Mouse (Mus musculus): ENCODE measurements around the gene Dab2ip. TPM values are rescaled to one million over a fixed set of nuclear protein-coding genes. Genes with fewer than 3 reads are reported as not detected.

Dab2ip gene
- polyA plus RNA-seq, 1 experiment from 2014 or later, result 56.9 TPM

GRCm38 (mm10) chr2:35608856-35609255 lies 50.8 kb downstream of the Dab2ip start:
- no peak overlapping the region for H3K4me2 ChIP-seq
- no peak overlapping the region for H3K27ac ChIP-seq
- no peak for ATAC-seq (ENCODE audit: low FRiP score)
- H3K9ac ChIP-seq, result no peak overlapping the region
- H3K9me3 ChIP-seq, result no peaks in the 10 kb centered on the region
- 0 out of 2 replicates have a peak, but pooled peaks cover 8% of the 10 kb centered on the region for H3K27me3 ChIP-seq
- peaks cover 54% of the 10 kb centered on the region for H3K4me1 ChIP-seq
- H3K36me3 ChIP-seq (replicated peaks), result no peaks in the 10 kb centered on the region
- H3K4me3 ChIP-seq (replicated peaks), result no peak overlapping the region
- 85% methylated on average over 7 of the region's 7 CpGs for WGBS

DNA sequence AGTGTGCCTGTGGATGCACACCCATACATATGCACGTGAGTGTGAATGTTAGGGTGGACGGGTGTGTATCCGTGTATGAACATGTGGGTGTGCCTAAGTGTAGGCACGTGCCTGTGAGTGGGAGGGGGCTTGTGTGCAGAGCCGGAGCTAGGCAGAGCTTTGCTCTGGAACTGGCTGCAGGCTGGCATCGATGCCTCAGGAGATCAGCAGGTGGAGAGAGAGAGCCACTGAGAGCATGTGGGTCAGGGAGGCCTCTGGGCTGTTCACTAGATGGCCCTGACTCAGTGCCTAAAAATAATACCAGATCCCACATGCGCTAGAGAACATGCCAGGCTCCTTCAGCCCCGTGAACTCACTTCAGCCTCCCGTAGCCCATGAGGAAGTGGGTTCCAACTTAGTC lies 51.3 kb downstream of the Dab2ip start:
- Histone ChIP-seq H3K9me3 (no peaks in the 10 kb centered on the region), H3K27ac (no peak overlapping the region), H3K4me3 (replicated peaks) (no peak overlapping the region), H3K36me3 (replicated peaks) (no peaks in the 10 kb centered on the region), H3K4me1 (peaks cover 58% of the 10 kb centered on the region), H3K27me3 (0 out of 2 replicates have a peak, but pooled peaks cover 8% of the 10 kb centered on the region), H3K4me2 (no peak overlapping the region), H3K9ac (no peak overlapping the region)
- WGBS, result 72% methylated on average over 9 of the region's 9 CpGs
- no peak for ATAC-seq (ENCODE audit: low FRiP score)

DNA sequence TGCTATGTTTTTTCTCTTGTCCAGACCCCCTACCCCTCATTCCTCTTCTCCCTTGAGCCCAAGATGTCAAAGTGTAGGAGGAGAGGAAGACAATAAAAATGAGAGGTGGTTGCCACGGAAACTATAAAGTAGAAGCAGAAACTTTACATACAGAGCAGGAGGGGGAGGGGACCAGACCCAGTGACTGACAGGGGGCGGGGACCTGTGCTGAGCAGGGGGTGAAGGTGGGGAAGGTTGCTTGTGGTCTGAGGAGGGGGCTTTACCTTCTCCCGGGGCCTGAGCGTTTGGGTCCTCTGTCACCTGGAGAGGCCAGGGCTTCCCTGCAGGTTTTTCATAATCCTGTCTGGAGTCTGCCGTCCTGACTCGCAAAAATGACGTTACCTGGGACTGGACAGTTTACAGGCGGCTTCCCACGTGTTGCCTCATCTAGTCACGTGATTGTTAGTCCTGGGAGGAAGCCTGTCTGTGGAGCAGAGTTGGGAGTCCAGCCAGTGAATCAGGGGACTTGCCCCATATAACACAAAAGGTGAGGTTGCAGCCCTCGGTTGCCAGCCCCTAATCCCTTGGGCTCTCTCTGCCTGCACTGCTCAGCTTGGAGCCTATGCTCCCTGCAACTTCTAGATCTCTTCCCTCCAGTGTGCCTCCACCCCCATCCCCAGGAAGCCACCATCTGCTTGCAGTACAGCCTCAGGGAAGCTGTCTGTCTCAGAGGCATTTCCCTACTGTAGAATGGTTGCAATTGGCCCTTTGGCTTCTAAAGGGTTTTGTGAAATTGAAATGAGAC lies 52.3 kb downstream of the Dab2ip start:
- H3K4me1 ChIP-seq, result peaks cover 61% of the 10 kb centered on the region
- no peaks in the 10 kb centered on the region for H3K36me3 ChIP-seq (replicated peaks)
- H3K9ac ChIP-seq, result no peak overlapping the region
- peak overlapping the region; percentile 31 for H3K4me2 ChIP-seq
- ATAC-seq (ENCODE audit: low FRiP score), result peak; percentile 47
- H3K9me3 ChIP-seq, result no peaks in the 10 kb centered on the region
- 0 out of 2 replicates have a peak, but pooled peaks cover 8% of the 10 kb centered on the region for H3K27me3 ChIP-seq
- H3K4me3 ChIP-seq (replicated peaks), result no peak overlapping the region
- 6% methylated on average over 11 of the region's 11 CpGs for WGBS
- H3K27ac ChIP-seq, result peak overlapping the region; percentile 42; the same call in 1 of the 2 replicates

- H3K27me3 ChIP-seq, result 0 out of 2 replicates have a peak, but pooled peaks cover 8% of the 10 kb centered on the region
- H3K9ac ChIP-seq, result no peak overlapping the region
- H3K4me3 ChIP-seq (replicated peaks), result no peak overlapping the region
- H3K4me1 ChIP-seq, result peaks cover 57% of the 10 kb centered on the region
- ATAC-seq (ENCODE audit: low FRiP score), result no peak
- H3K4me2 ChIP-seq, result no peak overlapping the region
- no peaks in the 10 kb centered on the region for H3K9me3 ChIP-seq
- no peaks in the 10 kb centered on the region for H3K36me3 ChIP-seq (replicated peaks)
- peak overlapping the region; percentile 42; the same call in 1 of the 2 replicates for H3K27ac ChIP-seq
- WGBS, result 84% methylated on average over 7 of the region's 7 CpGs
Measured at GRCm38 (mm10) chr2:35610976-35611375, 52.9 kb downstream of the Dab2ip start.

GRCm38 (mm10) chr2:35611645-35612044 lies 53.6 kb downstream of the Dab2ip start:
- Histone ChIP-seq H3K4me2 (no peak overlapping the region), H3K9me3 (no peaks in the 10 kb centered on the region), H3K4me1 (peaks cover 55% of the 10 kb centered on the region), H3K27me3 (0 out of 2 replicates have a peak, but pooled peaks cover 8% of the 10 kb centered on the region), H3K27ac (no peak overlapping the region), H3K36me3 (replicated peaks) (no peaks in the 10 kb centered on the region), H3K9ac (no peak overlapping the region), H3K4me3 (replicated peaks) (no peak overlapping the region)
- no peak for ATAC-seq (ENCODE audit: low FRiP score)
- 85% methylated on average over 4 of the region's 4 CpGs for WGBS

DNA sequence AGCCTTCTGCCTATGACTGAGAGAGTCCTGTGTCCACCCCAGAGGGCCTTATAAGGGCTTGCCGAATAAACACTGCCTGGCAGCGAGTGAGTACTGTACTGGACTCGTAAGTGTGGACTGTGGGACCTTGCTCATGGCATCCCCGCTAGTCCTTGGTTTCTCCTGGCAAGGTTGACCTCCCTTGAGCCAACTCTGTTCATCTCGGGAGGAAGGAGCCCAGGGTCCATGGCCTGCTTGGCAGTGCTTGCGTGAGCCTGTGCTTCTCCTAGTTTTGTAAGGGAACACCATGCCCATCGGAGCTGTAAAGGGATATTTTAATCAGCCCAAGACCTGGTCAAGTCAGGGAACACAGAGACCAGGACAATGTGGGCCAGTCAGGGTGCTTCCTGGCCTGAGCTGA lies 54.2 kb downstream of the Dab2ip start:
- Histone ChIP-seq H3K4me1 (peaks cover 51% of the 10 kb centered on the region), H3K4me3 (replicated peaks) (no peak overlapping the region), H3K27me3 (0 out of 2 replicates have a peak, but pooled peaks cover 8% of the 10 kb centered on the region), H3K27ac (no peak overlapping the region), H3K9me3 (no peaks in the 10 kb centered on the region), H3K9ac (no peak overlapping the region), H3K4me2 (no peak overlapping the region), H3K36me3 (replicated peaks) (no peaks in the 10 kb centered on the region)
- 90% methylated on average over 7 of the region's 7 CpGs for WGBS
- ATAC-seq (ENCODE audit: low FRiP score), result no peak

DNA sequence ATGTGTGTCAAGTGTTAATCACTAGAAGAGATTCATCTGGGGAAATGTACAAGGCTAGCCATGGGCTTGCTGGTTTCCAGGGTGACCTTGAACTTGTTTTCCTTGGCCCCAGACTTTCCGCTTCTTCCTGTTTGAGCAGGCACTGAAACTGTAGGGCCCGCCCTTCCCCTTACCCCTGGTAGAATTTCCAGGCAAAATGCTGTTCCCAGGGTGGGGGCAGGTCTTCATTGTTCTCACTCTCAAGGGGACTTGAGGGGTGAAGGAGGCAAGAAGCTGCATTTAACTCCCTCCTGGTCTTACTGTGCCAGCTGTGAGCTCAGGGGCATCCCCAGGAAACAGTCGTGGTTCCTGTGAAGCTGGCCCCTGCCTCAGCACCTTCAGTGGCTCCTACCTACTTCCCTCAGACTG lies 55.9 kb downstream of the Dab2ip start:
- Histone ChIP-seq H3K36me3 (replicated peaks) (no peaks in the 10 kb centered on the region), H3K9ac (no peak overlapping the region), H3K4me3 (replicated peaks) (no peak overlapping the region), H3K4me1 (peaks cover 47% of the 10 kb centered on the region), H3K4me2 (no peak overlapping the region), H3K9me3 (no peaks in the 10 kb centered on the region), H3K27me3 (0 out of 2 replicates have a peak, but pooled peaks cover 8% of the 10 kb centered on the region), H3K27ac (no peak overlapping the region)
- no peak for ATAC-seq (ENCODE audit: low FRiP score)
- 46% methylated on average over 3 of the region's 3 CpGs for WGBS

GRCm38 (mm10) chr2:35614411-35614810 lies 56.3 kb downstream of the Dab2ip start:
- peaks cover 49% of the 10 kb centered on the region for H3K4me1 ChIP-seq

DNA sequence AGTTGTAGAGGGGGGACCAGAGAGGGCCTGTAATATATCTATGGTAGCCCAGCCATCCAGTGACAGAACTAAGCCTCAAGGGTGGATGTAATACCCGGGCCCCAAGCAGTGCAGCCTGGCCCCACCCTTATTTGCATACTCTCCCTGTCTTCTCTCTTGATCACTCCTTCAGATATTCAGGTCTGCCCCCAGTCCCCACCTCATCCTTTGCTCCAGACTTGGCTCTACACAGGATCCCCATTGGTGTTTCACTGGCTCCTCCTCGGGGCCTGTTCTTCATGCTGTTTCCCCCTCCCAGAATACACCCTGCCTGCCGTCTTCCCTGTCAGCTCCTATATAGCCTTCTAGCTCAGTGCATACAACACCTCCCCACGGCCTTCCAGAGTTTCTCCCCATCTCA lies 57.3 kb downstream of the Dab2ip start:
- Histone ChIP-seq H3K27me3 (0 out of 2 replicates have a peak, but pooled peaks cover 8% of the 10 kb centered on the region), H3K9me3 (no peaks in the 10 kb centered on the region), H3K4me1 (peaks cover 49% of the 10 kb centered on the region), H3K36me3 (replicated peaks) (no peaks in the 10 kb centered on the region), H3K4me3 (replicated peaks) (no peak overlapping the region), H3K4me2 (no peak overlapping the region), H3K27ac (no peak overlapping the region), H3K9ac (no peak overlapping the region)
- no peak for ATAC-seq (ENCODE audit: low FRiP score)
- WGBS, result 68% methylated on average over 4 of the region's 4 CpGs

More at GRCm38 (mm10) chr2:35614411-35614810, 56.3 kb downstream of the Dab2ip start:
- Histone ChIP-seq H3K27me3 (0 out of 2 replicates have a peak, but pooled peaks cover 8% of the 10 kb centered on the region), H3K36me3 (replicated peaks) (no peaks in the 10 kb centered on the region), H3K4me2 (no peak overlapping the region), H3K9ac (no peak overlapping the region), H3K27ac (no peak overlapping the region), H3K4me3 (replicated peaks) (no peak overlapping the region), H3K9me3 (no peaks in the 10 kb centered on the region)
- 47% methylated on average over 3 of the region's 3 CpGs for WGBS
- ATAC-seq (ENCODE audit: low FRiP score), result no peak

DNA sequence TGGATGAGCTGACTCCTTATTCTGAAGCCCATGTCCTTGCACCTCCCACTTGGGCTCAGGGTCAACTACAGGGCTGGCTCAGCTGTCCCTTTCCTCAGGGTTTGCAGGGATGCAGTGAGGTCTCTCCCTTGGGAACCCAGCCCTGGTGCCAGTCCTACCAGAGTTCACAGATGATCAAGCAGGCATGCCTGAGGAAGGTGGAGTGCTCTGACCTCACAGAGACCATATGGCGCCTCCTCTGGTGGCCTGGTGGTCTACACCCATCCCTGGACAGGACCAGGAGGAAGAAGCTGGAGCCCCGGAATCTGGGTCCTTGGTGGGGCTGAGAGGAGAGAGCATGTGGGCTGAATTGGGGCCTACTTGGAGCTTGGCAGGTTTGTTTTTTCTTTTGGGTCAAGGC lies 57.9 kb downstream of the Dab2ip start:
- WGBS, result 48% methylated on average over 2 of the region's 2 CpGs
- no peak for ATAC-seq (ENCODE audit: low FRiP score)
- no peaks in the 10 kb centered on the region for H3K36me3 ChIP-seq (replicated peaks)
- no peak overlapping the region for H3K4me2 ChIP-seq
- 0 out of 2 replicates have a peak, but pooled peaks cover 8% of the 10 kb centered on the region for H3K27me3 ChIP-seq
- no peak overlapping the region for H3K27ac ChIP-seq
- no peak overlapping the region for H3K9ac ChIP-seq
- no peaks in the 10 kb centered on the region for H3K9me3 ChIP-seq
- peaks cover 49% of the 10 kb centered on the region for H3K4me1 ChIP-seq
- H3K4me3 ChIP-seq (replicated peaks), result no peak overlapping the region

DNA sequence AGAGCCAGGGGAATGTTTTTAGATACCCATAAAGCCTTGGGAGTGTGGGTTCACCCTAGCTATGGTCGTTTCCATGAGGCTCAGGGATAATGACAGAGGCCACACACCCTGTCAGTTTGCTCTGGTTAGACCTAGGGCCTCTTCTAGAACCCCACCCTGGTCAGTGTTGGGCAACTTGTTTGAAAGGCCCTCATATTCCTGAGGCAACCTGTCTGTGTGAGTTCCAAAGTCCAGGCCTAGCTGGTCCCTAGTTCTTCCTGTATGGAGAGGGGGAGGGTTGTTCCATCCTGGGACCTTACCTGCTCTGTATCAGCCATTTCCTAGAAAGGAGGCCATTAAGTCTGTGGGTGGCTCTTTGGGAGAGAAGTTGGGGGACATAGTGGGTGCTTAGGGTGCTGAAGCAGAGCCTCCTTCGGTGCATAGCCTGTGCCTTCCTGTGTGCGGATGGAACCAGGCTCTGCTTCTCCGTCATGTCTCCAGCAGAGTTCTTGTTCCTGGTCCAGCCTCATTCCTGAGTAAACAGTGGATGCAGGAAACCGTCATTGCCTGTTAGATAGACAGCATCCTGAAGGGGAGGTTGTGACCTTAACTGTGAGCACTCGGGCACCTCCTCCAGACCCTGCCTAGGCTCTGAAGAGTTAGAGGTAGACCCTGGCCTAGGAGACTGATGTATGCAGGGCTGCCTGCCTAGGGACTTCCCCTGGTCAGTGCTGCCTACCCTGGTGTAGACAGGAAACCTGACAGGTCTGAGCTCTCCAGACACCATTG lies 59.0 kb downstream of the Dab2ip start:
- peaks cover 48% of the 10 kb centered on the region for H3K4me1 ChIP-seq
- H3K36me3 ChIP-seq (replicated peaks), result no peaks in the 10 kb centered on the region
- H3K9me3 ChIP-seq, result no peaks in the 10 kb centered on the region
- no peak overlapping the region for H3K27ac ChIP-seq
- 76% methylated on average over 6 of the region's 6 CpGs for WGBS
- H3K9ac ChIP-seq, result no peak overlapping the region
- no peak overlapping the region for H3K4me3 ChIP-seq (replicated peaks)
- 0 out of 2 replicates have a peak, but pooled peaks cover 8% of the 10 kb centered on the region for H3K27me3 ChIP-seq
- no peak overlapping the region for H3K4me2 ChIP-seq
- ATAC-seq (ENCODE audit: low FRiP score), result no peak

DNA sequence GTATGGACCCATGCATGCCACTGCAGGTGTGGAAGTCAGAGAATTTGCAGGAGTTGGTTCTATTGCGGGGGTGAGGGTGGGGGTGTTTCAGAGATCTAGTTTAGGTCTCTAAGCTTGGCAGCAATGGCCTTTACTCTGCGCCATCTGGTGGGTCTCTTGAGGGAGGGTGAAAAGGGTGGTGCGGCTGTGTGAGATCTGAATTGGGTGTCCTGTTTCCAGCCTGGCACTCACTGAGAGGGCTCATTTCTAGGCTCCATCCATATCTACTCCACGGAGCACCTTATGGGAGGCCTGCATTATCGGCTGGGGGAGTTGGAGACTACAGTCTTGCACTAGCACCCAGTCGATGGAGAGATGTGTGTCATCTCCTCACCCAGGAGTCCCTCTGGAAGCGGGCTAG lies 60.9 kb downstream of the Dab2ip start:
- H3K27me3 ChIP-seq, result no peaks in the 10 kb centered on the region
- WGBS, result 60% methylated on average over 7 of the region's 7 CpGs
- no peak overlapping the region for H3K4me2 ChIP-seq
- peaks cover 58% of the 10 kb centered on the region for H3K4me1 ChIP-seq
- H3K36me3 ChIP-seq (replicated peaks), result no peaks in the 10 kb centered on the region
- no peak overlapping the region for H3K9ac ChIP-seq
- ATAC-seq (ENCODE audit: low FRiP score), result no peak
- H3K27ac ChIP-seq, result no peak overlapping the region
- no peaks in the 10 kb centered on the region for H3K9me3 ChIP-seq
- H3K4me3 ChIP-seq (replicated peaks), result no peak overlapping the region

Data from forebrain, embryonic 12.5 days (tissue).